Mouse (Mus musculus): ENCODE measurements around the gene Lpcat3.

Lpcat3 gene

DNA sequence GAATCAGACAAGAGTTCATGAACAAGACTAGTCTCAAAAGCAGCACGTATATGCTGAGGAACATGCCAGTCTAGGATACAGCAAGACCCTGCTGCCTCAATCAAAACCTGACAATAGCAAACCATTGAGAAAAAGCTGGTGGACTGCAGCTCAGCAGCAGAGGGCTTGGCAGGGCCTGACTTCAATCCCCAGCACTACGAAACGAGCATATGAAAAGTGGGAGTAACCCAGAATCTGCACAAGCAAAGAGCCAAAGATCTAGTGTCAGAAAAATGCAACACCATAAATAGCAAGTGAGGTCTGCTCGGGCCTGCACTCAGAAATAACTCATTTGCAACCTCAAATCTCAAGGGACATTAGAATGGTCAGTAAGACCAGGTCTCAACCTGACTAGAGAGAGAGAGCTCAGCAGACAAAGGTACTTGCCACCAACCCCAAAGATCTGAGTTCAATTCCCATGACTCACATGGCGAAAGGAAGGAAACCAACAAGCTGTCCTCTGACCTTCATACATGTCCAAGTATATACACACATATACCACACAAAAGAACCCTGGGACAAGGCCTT, 43.3 kb downstream of the Lpcat3 start:
- peak; percentile 48 for DNase-seq (ENCODE audit: low spot score)

GRCm38 (mm10) chr6:124708289-124708889, 45.6 kb downstream of the Lpcat3 start:
- DNase-seq (ENCODE audit: low spot score), result no peak

DNA sequence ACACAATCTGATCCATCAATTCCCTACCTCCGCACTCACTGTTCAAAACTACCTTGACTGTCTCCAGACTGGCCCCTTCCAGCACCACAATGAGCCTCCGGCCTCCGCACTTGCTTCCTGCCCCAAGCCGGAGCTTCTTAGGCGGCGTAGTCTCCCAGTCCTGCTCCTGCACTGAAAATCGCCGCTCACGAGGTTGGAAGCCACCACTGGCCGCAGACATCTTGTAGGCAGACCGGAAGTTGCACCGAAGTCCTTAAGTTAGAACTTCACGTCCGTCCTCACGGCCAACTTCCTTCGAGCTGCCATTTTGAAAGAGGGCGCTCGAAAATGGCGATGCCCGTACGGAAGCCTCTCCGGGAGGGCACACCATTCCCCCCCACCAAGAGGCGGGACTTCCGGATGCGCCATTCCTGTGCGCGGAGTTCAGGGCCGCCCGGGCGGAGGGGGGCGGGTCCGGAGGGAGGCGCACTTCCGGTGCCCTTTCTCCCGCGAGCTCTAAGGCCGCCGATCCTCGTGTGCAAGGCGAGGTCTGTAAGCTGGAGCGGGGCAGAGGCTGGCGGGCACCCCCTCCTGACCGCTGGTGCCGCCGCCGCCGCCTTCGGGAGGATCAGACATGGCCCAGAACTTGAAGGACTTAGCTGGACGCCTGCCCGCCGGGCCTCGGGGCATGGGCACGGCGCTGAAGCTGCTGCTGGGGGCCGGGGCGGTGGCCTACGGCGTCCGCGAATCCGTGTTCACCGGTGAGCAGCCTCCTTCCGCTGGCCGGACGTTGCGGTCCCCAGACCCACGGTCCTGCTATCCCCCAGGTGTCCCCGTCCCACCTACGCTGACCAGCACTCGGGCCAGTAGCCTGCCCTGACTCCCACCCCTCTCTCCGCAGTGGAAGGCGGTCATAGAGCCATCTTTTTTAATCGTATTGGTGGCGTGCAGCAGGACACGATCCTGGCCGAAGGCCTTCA, 49.3 kb downstream of the Lpcat3 start, which contains the start of the genes Emg1 and Phb2:
TSS of gene Emg1 (minus strand) at position 355 of the 959 bp plus-strand sequence.
TSS of gene Phb2 (plus strand) at position 513 of the 959 bp plus-strand sequence.
- DNase-seq (ENCODE audit: low spot score), result peak; percentile 100

- no peak for DNase-seq (ENCODE audit: low spot score)
Measured at GRCm38 (mm10) chr6:124712918-124713317, 50.1 kb downstream of the Lpcat3 start.

GRCm38 (mm10) chr6:124716864-124717490, 54.1 kb downstream of the Lpcat3 start:
- DNase-seq (ENCODE audit: low spot score), result peak; percentile 59

- no peak for DNase-seq (ENCODE audit: low spot score)
Measured at GRCm38 (mm10) chr6:124717968-124718367, 55.1 kb downstream of the Lpcat3 start.

DNA sequence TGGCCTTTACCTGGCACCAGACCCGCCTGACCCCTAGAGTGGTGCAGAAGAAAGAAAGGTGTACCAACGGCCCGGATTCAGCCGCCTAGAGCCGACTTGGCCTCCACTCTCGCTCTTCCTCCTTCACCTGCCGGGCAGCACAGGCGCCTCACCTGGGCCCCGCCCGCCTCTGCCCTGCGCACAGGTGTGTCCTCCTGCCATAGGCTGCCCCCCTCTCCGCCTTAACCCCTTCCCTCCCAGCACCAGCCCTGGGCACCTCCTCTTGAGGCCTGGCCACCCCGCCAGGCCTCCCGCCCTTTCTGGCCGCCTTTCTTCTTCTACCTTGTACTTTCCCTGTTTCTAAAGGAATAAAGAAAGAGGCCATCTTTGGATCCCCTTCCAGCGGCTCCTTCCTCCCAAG, 55.9 kb downstream of the Lpcat3 start:
- DNase-seq (ENCODE audit: low spot score), result no peak

GRCm38 (mm10) chr6:124719354-124719978, 56.6 kb downstream of the Lpcat3 start:
- no peak for DNase-seq (ENCODE audit: low spot score)

- DNase-seq (ENCODE audit: low spot score), result no peak
Measured at GRCm38 (mm10) chr6:124720904-124721303, 58.1 kb downstream of the Lpcat3 start.

DNA sequence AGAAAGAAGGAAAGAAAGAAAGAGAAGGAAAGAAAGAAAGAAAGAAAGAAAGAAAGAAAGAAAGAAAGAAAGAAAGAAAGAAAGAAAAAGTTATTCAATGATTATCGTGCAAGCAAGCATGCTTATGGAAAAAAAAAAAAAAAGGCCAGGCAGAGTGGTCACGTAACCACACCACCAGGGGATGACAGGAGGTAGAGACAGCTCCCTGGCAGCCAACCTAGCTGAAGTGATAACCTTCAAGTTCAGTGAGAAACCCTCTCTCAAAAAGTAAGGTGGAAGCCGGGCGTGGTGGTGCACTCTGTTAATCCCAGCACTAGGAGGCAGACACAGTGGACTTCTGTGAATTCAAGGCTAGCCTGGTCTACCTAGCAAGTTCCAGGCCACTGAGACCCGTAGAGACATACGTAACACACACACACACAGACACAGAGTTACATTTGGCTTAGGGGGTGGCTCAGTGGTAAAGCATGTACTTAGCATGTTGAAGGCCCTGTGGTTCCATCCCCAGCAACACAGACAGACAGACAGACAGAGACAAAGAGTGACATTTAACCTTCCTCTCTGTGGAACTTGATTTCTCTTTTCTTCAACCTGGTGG, 60.1 kb downstream of the Lpcat3 start:
- no peak for DNase-seq (ENCODE audit: low spot score)

- no peak for DNase-seq (ENCODE audit: low spot score)
Measured at GRCm38 (mm10) chr6:124723541-124723940, 60.7 kb downstream of the Lpcat3 start.

DNA sequence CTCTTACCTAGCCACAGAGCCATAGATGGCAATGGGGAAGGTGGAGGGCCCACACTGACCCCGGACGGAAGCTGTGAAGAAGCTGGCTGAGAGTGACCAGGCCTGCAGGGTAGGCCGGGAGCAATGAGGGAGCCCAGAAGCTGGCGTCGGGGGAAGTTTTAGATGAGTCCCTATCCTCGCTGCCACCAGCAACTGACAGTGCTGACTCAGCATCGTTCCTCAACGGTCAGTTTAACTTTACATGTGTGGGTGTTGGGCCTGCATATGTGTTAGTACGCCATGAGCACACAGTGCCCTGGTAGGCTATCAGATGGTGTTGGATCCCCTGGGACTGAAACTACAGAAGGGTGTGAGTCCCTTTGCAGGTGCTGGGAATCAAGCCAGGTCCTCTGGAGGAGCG, 61.6 kb downstream of the Lpcat3 start:
- DNase-seq (ENCODE audit: low spot score), result no peak

- no peak for DNase-seq (ENCODE audit: low spot score)
Measured at GRCm38 (mm10) chr6:124728621-124729020, 65.8 kb downstream of the Lpcat3 start.

DNA sequence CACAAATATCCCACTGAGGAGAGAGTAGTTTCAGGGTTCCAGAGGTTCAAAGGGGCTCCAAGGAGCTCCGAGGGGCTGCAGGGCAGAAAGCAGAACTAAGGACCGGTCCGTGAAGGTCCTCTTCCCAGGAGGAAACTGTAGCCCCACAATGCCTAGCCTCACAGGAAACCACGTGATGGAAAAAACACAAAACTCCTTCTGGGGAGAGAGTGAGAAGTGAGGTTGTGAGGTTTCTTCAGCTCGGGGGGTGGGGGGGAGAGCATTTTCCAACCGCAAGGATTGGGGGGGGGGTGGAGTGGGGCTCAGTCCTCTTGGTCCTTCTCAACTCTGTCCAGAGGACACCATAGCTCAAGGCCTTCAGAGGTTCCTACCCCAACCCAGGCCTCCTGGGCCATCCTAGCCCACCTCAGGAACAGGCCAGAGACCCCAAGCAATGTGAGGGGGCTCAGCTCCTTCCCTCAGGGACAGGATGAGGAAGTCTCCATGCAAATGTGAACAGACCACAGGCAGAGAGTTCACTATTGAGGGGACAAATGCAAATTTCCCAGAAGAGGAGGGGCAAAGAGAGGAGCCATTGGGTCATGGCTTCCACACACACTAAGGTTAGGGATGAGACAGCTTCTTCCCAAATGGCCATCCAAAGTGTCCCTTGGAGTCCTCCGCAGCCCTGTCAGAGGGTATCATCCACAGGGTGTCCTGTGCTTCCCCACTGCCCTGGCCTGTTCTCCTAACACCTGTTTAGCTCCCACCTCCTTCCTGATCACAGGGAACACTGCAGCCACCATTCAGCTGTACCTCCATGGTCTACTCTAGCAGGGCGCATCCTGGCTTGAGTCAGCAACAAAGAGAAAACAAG, 67.3 kb downstream of the Lpcat3 start:
- no peak for DNase-seq (ENCODE audit: low spot score)

GRCm38 (mm10) chr6:124731038-124731437, 68.2 kb downstream of the Lpcat3 start:
- DNase-seq (ENCODE audit: low spot score), result no peak

GRCm38 (mm10) chr6:124732476-124733370, 69.9 kb downstream of the Lpcat3 start:
- DNase-seq (ENCODE audit: low spot score), result no peak

DNA sequence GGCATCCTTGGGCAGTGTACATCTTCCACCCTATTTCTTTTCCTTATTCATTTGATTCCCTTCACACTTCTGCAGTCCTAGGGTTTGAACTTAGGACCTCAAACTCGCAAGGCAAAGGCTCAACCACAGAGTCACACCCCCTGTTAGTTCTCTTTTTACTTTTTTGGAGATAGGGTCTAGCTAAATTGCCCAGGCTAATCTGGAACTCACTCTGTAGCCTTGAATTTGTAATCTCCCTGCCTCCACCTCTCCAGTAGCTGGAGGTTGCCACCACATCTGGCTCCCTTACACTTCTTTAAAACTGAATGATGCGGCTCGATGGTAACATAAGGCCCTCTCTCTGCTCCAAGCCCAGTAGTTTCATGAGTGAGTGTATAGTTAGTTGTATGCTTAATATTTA, 71.6 kb downstream of the Lpcat3 start:
- DNase-seq (ENCODE audit: low spot score), result no peak

DNA sequence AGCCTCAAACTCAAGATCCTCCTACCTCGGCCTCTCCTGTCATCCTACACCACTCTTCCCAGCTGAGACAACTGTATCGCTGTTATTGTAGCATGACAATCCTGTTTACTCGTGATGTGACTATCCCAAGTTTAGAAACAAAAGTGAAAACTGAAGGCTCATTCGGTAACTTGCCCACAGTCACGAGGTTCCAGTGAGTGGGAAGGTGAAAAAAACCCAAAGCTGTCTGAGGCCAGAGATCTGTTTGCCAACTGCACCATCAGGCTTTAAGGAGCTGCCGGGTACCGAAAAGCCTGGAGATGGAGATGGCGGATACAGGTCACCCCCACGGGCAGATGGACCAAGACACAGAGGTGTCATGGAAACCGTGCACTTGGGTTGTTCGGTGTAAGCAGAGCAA, 74.2 kb downstream of the Lpcat3 start:
- DNase-seq (ENCODE audit: low spot score), result no peak

DNA sequence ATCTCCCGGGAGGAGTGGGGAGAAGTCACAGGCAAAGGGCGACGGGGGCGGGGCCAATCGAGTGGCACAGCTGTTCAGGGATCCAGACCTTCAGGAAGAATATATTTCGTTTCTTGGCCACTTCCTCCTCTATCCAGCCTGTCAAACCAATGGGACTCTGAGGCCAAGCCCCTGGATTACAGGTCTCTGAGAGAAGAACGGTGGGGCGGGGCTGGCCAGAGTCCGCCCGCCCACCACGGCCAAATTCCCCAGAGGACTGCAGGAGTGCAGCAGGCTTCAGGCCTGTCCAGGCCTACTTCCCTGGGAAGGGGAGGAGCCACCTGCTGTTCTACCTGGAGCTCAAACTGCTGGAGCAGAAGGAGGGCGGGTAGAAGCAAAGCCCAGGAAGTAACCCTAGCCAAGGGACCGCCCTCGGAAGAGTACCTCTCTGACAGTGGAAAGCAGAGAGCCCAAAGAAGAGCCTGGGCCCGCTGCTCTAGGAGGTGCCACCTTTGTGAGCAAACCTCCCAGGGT, 75.7 kb downstream of the Lpcat3 start, which contains the start of gene Ptpn6:
TSS of gene Ptpn6 (minus strand) at position 204 of the 513 bp plus-strand sequence.
- no peak for DNase-seq (ENCODE audit: low spot score)

Measured in adipocyte (in vitro differentiated cells).